Mouse (Mus musculus): ENCODE results near the gene Taf3. TPM values are rescaled to one million over a fixed set of nuclear protein-coding genes. Genes with fewer than 3 reads are reported as not detected.

The Taf3 gene
- polyA plus RNA-seq (2012): 2.7 and 3.4 TPM in 2 replicates

DNA sequence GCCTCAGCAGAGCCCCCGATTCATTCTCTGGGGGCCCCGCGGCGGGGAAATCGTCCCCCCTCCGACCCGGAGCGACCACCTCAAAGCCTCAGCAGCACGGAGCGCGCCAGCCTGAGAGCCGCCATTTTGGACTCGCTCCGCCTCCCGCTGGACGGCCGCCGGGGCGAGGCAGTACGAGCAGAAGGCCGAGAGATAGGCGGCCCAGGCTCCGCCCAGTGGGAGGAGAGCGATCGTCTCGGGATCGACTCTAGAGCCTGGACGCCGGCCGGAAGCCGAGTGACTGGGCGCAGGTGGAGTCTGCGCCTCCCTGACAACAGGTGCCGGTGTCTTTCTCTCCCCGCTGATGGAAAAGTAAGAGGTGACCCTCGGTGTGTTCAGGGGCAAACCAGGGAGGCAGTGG lies at the start of gene Taf3:
Gene Taf3, minus strand, starts transcription at position 136 of the 400 bp plus-strand sequence.
- no peak for TF ChIP-seq GATA1 (IDR thresholded peaks at IDR 0.05; ENCODE audit: low read length)
- no peak for TF ChIP-seq TAL1 (IDR thresholded peaks at IDR 0.05; ENCODE audit: low read length)
- H3K4me1 ChIP-seq (ENCODE audit: control insufficient read depth): peaks cover 26% of the 10 kb centered on the region
- H3K27me3 ChIP-seq (ENCODE audit: control insufficient read depth): no peaks in the 10 kb centered on the region
- no peaks in the 10 kb centered on the region for H3K9me3 ChIP-seq (ENCODE audit: control insufficient read depth, low read length)
- H3K36me3 ChIP-seq (ENCODE audit: control insufficient read depth): peaks cover 3% of the 10 kb centered on the region
- peak within 1 kb of the TSS; percentile 74 for H3K4me3 ChIP-seq (replicated peaks)

DNA sequence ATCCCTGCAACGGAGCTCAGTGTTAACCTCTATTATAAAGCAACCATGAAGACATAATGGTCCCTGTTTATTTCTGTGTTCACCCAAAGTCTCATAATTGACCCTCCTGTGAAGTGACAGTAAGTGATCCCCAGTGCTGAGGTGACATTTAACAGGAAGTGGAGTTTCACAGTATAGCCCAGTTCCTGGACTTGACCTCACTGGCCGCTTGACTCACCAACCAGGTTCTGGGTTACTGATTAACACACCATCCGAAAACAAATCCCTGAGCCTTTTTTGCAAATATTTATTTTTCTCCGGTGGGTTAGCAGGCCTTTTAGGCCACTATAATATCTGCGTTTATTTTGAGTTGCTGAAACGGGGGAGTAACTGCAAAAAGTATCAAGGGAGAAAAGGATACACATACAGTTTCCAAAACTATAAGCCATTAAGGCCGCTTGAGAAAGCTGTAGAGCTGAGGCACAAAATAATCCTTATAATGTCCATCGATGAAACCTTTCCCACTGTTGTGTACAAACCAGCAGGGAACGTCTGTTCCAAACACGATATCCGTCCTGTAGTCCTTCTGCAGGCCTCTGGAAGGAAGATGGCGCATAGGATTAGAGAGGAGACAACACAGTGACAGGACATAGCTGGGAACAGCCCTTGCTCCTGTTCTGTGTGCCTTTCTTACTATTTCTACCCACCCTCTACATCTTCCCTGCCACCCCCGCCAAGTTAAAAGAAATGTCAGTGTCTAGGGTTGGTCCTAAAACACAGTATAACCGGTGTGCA lies 46.1 kb upstream of the Taf3 start:
- TF ChIP-seq GATA1 (IDR thresholded peaks at IDR 0.05; ENCODE audit: low read length) (no peak), TAL1 (IDR thresholded peaks at IDR 0.05; ENCODE audit: low read length) (no peak)
- Histone ChIP-seq H3K36me3 (ENCODE audit: control insufficient read depth) (peaks cover 52% of the 10 kb centered on the region), H3K27me3 (ENCODE audit: control insufficient read depth) (no peaks in the 10 kb centered on the region), H3K4me3 (replicated peaks) (no peak overlapping the region), H3K4me1 (ENCODE audit: control insufficient read depth) (no peaks in the 10 kb centered on the region), H3K9me3 (ENCODE audit: control insufficient read depth, low read length) (no peaks in the 10 kb centered on the region)

DNA sequence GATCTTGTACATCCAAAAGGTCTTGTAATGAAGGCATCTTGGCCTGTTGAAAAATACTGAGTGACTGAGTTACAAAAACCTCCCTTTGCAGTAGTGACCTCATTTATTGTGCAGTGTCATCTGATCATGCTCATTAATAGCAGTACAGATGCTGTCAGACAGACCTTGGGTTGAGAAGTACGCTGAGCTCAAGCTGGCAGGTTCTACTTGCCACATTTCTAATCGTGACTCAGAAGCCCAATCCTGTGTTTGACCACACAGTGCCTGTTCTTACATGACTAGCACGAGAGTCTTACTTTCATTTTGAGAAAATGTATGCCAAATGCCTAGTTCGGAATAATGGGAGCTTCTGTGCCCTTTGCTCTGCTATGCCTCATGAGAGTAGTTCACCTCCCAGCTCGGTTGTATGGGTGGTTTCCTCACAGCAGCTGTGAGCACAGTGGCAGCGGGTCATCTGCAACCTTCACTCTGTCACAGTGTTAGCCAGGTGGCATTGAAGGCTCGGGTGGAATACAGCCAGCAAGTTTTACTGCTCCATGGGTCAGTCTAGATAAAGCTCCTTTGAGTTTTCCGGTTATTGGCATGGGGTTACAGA lies 39.0 kb upstream of the Taf3 start:
- no peak for TF ChIP-seq GATA1 (IDR thresholded peaks at IDR 0.05; ENCODE audit: low read length)
- no peak for TF ChIP-seq TAL1 (IDR thresholded peaks at IDR 0.05; ENCODE audit: low read length)
- H3K9me3 ChIP-seq (ENCODE audit: control insufficient read depth, low read length): no peaks in the 10 kb centered on the region
- H3K4me1 ChIP-seq (ENCODE audit: control insufficient read depth): peaks cover 16% of the 10 kb centered on the region
- no peaks in the 10 kb centered on the region for H3K27me3 ChIP-seq (ENCODE audit: control insufficient read depth)
- H3K4me3 ChIP-seq (replicated peaks): no peak overlapping the region
- peaks cover 94% of the 10 kb centered on the region for H3K36me3 ChIP-seq (ENCODE audit: control insufficient read depth)

DNA sequence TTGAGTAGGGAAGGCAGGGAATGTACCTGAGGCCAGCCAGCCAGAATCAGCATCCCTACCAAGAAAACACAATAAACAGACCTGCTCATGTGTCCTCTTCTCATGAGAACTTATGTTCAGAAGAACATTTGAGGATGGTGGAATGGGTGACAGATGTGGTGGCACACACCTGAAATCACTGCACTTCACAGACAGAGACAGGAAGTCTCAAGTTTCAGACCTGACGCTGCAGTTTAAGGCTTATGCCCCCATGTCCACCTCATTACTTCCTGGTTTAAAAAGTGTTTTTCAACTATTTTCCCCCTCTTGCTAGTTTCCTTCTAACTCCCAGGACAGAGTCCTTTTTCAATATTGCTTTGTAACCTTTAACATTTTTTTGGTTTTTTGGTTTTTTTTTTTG lies 34.3 kb upstream of the Taf3 start:
- peaks cover 45% of the 10 kb centered on the region for H3K4me1 ChIP-seq (ENCODE audit: control insufficient read depth)
- peaks cover 64% of the 10 kb centered on the region for H3K36me3 ChIP-seq (ENCODE audit: control insufficient read depth)
- no peak for TF ChIP-seq GATA1 (IDR thresholded peaks at IDR 0.05; ENCODE audit: low read length)
- TF ChIP-seq TAL1 (IDR thresholded peaks at IDR 0.05; ENCODE audit: low read length): no peak
- H3K9me3 ChIP-seq (ENCODE audit: control insufficient read depth, low read length): no peaks in the 10 kb centered on the region
- H3K27me3 ChIP-seq (ENCODE audit: control insufficient read depth): no peaks in the 10 kb centered on the region
- H3K4me3 ChIP-seq (replicated peaks): no peak overlapping the region

DNA sequence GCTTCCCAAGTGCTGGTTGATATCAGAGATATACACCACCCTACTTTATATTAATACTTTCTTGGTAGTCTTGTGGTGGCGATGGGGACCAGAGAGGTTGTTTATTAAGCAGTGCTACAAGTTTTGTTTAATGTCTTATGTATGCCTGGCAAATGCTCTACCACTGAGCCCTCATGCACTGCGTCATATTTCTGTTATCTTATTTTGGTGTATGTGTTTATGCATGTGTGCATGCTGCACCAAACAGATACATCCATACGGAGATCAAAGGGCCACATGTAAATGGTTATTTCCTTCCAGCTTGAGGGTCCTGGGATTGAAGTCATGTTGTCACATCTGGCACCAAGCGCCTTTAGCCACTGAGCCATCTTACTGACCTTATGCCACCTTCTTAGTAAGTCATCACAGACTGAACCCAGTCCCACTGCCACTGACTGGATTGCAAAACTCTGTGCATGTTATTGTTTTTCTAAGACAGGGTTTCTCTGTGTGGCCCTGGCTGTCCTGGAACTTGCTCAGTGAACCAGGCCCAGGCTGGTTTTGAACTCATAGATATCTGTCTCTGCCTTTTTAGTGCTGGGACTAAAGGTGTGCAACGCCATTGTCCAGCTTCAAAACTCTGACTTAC lies 33.2 kb upstream of the Taf3 start:
- Histone ChIP-seq H3K9me3 (ENCODE audit: control insufficient read depth, low read length) (no peaks in the 10 kb centered on the region), H3K4me3 (replicated peaks) (peak overlapping the region; percentile 100), H3K4me1 (ENCODE audit: control insufficient read depth) (peaks cover 49% of the 10 kb centered on the region), H3K27me3 (ENCODE audit: control insufficient read depth) (no peaks in the 10 kb centered on the region), H3K36me3 (ENCODE audit: control insufficient read depth) (peaks cover 55% of the 10 kb centered on the region)
- TF ChIP-seq TAL1 (IDR thresholded peaks at IDR 0.05; ENCODE audit: low read length) (no peak), GATA1 (IDR thresholded peaks at IDR 0.05; ENCODE audit: low read length) (no peak)

DNA sequence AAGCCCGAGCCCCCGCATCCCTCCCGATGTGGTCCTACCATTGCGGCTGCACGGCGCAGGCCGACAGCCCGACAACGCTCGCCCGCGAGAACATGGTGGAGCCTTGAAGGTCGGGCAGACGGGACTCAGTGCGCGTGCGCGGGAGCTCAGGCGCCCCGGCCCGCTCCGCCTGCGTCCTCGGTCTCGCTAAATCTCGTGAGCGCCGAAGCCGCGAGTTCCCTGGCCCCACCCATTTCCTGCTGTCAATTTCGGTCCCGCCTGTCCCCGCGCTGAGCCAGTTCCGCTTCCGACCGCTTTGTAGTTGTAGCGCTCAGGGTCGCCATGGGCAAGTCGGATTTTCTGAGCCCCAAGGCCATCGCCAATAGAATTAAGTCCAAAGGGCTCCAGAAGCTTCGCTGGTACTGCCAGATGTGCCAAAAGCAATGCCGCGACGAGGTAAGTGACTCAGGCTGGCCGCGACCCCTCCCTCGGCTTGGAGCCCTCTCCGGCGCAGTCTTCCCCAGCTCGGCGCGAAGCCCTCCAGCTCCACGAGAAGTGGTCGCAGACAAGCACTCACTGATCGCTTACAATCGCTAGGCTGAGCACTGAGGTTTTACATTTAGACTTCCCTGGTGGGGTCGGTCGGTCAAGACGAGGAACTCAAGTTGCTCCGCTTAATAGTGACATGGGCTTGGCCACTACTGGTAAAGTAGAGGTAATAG lies 32.1 kb upstream of the Taf3 start, which contains the start of the genes Atp5c1 and Kin:
Gene Atp5c1, minus strand, starts transcription at position 201 of the 701 bp plus-strand sequence.
Gene Kin, plus strand, starts transcription at position 284 of the 701 bp plus-strand sequence.
- Histone ChIP-seq H3K4me3 (replicated peaks) (peak within 1 kb of the TSS; percentile 100), H3K9me3 (ENCODE audit: control insufficient read depth, low read length) (no peaks in the 10 kb centered on the region), H3K36me3 (ENCODE audit: control insufficient read depth) (peaks cover 52% of the 10 kb centered on the region), H3K27me3 (ENCODE audit: control insufficient read depth) (no peaks in the 10 kb centered on the region), H3K4me1 (ENCODE audit: control insufficient read depth) (peaks cover 52% of the 10 kb centered on the region)
- no peak for TF ChIP-seq GATA1 (IDR thresholded peaks at IDR 0.05; ENCODE audit: low read length)
- no peak for TF ChIP-seq TAL1 (IDR thresholded peaks at IDR 0.05; ENCODE audit: low read length)

DNA sequence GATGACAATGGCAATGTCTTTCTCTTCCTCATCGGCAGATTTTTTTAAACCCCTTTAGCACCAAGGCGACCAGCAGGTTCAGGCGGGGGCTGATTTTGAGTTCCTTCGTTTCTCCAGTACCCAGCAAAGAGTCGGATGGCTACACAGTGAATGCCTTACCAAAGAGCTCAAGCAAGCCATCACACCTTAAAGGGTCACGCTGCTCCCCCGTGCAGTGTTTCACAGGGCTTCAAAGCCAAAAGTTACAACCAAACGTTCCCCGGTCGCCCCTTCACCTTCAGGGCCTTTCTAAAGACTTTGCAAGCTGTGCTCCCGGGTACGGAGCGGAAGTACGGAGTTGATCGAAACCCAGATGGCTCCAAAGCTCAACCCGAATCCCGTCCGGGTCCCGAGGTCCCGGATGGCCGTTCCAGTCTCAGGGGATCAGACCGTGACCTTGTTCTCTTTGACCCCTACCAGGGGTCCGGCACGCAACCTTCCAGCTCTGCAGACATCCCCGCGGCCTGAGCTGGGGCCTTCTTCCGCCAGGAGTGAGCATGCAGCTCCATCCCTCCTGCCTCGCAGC lies 31.4 kb upstream of the Taf3 start:
- H3K36me3 ChIP-seq (ENCODE audit: control insufficient read depth): peaks cover 52% of the 10 kb centered on the region
- H3K4me1 ChIP-seq (ENCODE audit: control insufficient read depth): peaks cover 55% of the 10 kb centered on the region
- TF ChIP-seq TAL1 (IDR thresholded peaks at IDR 0.05; ENCODE audit: low read length) (no peak), GATA1 (IDR thresholded peaks at IDR 0.05; ENCODE audit: low read length) (no peak)
- H3K9me3 ChIP-seq (ENCODE audit: control insufficient read depth, low read length): no peaks in the 10 kb centered on the region
- H3K27me3 ChIP-seq (ENCODE audit: control insufficient read depth): no peaks in the 10 kb centered on the region
- H3K4me3 ChIP-seq (replicated peaks): peak overlapping the region; percentile 100

DNA sequence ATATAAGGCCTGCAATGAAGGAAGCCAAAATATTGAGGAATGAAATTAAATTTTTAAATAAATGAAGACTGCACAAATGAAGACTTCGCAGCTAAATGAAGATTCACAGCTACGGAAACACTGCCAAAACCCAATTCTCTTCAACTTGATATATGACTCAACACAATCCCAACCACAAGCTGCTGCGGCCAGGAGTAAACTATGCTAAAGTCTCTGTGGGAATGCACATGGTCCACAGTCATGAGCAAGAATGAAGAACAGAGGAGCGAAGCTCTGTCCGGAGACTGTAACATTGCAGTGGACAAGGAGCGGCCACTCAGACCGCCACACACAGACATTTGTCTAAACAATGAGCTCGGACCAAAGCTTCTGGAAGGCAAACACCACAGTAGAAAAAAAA lies 28.3 kb upstream of the Taf3 start:
- peaks cover 50% of the 10 kb centered on the region for H3K36me3 ChIP-seq (ENCODE audit: control insufficient read depth)
- H3K4me1 ChIP-seq (ENCODE audit: control insufficient read depth): peaks cover 60% of the 10 kb centered on the region
- H3K27me3 ChIP-seq (ENCODE audit: control insufficient read depth): no peaks in the 10 kb centered on the region
- H3K9me3 ChIP-seq (ENCODE audit: control insufficient read depth, low read length): no peaks in the 10 kb centered on the region
- H3K4me3 ChIP-seq (replicated peaks): no peak overlapping the region
- TF ChIP-seq GATA1 (IDR thresholded peaks at IDR 0.05; ENCODE audit: low read length) (no peak), TAL1 (IDR thresholded peaks at IDR 0.05; ENCODE audit: low read length) (no peak)
